Mouse (Mus musculus): ENCODE data around the gene Plxna4. TPM values are rescaled to one million over a fixed set of nuclear protein-coding genes. Genes with fewer than 3 reads are reported as not detected.

The Plxna4 gene
- polyA plus RNA-seq, 1 experiment from 2014 or later, result 10.6 TPM

DNA sequence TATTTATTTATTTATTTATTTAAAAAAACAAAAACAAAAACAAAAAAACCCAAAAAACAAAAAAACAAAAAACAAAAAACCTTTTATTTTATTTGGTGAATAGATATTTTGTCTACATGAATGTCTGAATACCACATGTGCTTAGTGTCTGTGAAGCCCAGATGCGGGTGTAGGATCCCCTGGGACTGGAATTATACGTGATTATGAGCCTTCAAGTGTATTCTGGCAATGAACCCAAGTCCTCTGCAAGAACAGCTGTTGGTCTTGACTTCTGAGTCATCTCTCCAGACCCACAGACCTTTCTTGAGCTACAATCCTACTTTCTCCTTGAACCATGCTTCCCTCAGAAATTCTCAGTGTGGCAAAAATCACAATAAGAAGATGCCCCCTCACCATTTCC lies 287.4 kb downstream of the Plxna4 start:
- Histone ChIP-seq H3K9me3 (ENCODE audit: control insufficient read depth, low read length) (no peaks in the 10 kb centered on the region), H3K4me1 (ENCODE audit: control insufficient read depth in 2 of 2, insufficient read depth in 2 of 2, low read length in 2 of 2) (no peaks in the 10 kb centered on the region), H3K27ac (replicated peaks in 1 of 2; ENCODE audit: control insufficient read depth in 1 of 2, insufficient read depth in 1 of 2, low read depth in 2 of 2, low read length in 2 of 2) (no peak overlapping the region), H3K4me2 (ENCODE audit: low read length) (no peak overlapping the region), H3K27me3 (ENCODE audit: control insufficient read depth, insufficient read depth, low read length) (no peaks in the 10 kb centered on the region), H3K4me3 (ENCODE audit: control insufficient read depth in 1 of 2, insufficient read depth in 1 of 2, low read depth in 1 of 2, low read length in 2 of 2) (no peak overlapping the region), H3K9ac (ENCODE audit: low read length) (no peak overlapping the region), H3K36me3 (ENCODE audit: control insufficient read depth, insufficient read depth, low read length) (no peaks in the 10 kb centered on the region)
- ATAC-seq (ENCODE audit: insufficient number of reproducible peaks, insufficient read depth, low FRiP score, low read depth), result no peak
- WGBS, result 77% methylated on average over 2 of the region's 2 CpGs

DNA sequence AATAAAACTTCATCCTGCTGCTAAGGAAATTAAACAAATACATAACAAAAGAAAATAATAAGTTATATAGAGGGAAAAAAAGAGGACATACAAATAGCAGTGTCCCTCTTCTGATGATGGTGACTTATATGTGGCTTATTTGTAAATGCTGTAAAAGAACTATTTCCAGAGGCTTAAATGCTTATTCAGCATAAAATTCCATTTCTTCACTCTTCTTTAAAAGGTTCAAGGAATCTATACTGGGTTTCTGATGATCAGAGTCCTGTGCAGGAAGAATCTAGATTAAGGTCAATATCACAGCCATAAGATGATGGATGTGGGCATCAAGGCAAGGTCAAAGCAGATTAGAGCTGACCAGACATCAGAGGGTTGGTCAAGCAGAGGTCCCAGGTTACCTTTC lies 306.5 kb downstream of the Plxna4 start:
- no peak overlapping the region for H3K27ac ChIP-seq (replicated peaks in 1 of 2; ENCODE audit: control insufficient read depth in 1 of 2, insufficient read depth in 1 of 2, low read depth in 2 of 2, low read length in 2 of 2)
- H3K27me3 ChIP-seq (ENCODE audit: control insufficient read depth, insufficient read depth, low read length), result no peaks in the 10 kb centered on the region
- H3K4me3 ChIP-seq (ENCODE audit: control insufficient read depth in 1 of 2, insufficient read depth in 1 of 2, low read depth in 1 of 2, low read length in 2 of 2), result no peak overlapping the region
- H3K9ac ChIP-seq (ENCODE audit: low read length), result no peak overlapping the region
- no peaks in the 10 kb centered on the region for H3K36me3 ChIP-seq (ENCODE audit: control insufficient read depth, insufficient read depth, low read length)
- no peak overlapping the region for H3K4me2 ChIP-seq (ENCODE audit: low read length)
- ATAC-seq (ENCODE audit: insufficient number of reproducible peaks, insufficient read depth, low FRiP score, low read depth), result no peak
- 0 out of 4 replicates have a peak, but pooled peaks cover 0 to 4% of the 10 kb centered on the region in 2 experiments for H3K4me1 ChIP-seq (ENCODE audit: control insufficient read depth in 2 of 2, insufficient read depth in 2 of 2, low read length in 2 of 2)
- no peaks in the 10 kb centered on the region for H3K9me3 ChIP-seq (ENCODE audit: control insufficient read depth, low read length)

DNA sequence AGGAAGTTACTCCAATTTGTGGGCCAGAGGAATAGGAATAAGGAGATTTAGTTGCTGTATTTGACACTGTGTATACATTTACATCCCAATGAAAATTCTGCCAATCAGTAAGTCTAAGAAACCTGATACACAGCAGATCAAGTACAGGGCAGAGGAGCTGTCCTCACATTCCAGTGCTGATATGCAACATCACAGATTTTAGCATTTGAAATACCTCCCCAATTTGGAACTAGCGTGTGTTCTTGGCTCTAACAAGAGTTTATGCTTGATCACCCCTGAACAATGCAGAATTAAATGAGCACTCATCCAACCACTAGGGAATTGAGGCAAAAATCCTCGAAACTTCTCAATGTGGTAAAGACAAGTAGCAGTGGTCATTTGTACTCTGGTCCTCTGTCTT lies 307.3 kb downstream of the Plxna4 start:
- Histone ChIP-seq H3K27me3 (ENCODE audit: control insufficient read depth, insufficient read depth, low read length) (no peaks in the 10 kb centered on the region), H3K4me2 (ENCODE audit: low read length) (no peak overlapping the region), H3K4me3 (ENCODE audit: control insufficient read depth in 1 of 2, insufficient read depth in 1 of 2, low read depth in 1 of 2, low read length in 2 of 2) (no peak overlapping the region), H3K27ac (replicated peaks in 1 of 2; ENCODE audit: control insufficient read depth in 1 of 2, insufficient read depth in 1 of 2, low read depth in 2 of 2, low read length in 2 of 2) (no peak overlapping the region), H3K36me3 (ENCODE audit: control insufficient read depth, insufficient read depth, low read length) (no peaks in the 10 kb centered on the region), H3K9ac (ENCODE audit: low read length) (no peak overlapping the region), H3K9me3 (ENCODE audit: control insufficient read depth, low read length) (no peaks in the 10 kb centered on the region), H3K4me1 (ENCODE audit: control insufficient read depth in 2 of 2, insufficient read depth in 2 of 2, low read length in 2 of 2) (0 out of 4 replicates have a peak, but pooled peaks cover 0 to 4% of the 10 kb centered on the region in 2 experiments)
- 55% methylated on average over 2 of the region's 2 CpGs for WGBS
- ATAC-seq (ENCODE audit: insufficient number of reproducible peaks, insufficient read depth, low FRiP score, low read depth), result no peak

DNA sequence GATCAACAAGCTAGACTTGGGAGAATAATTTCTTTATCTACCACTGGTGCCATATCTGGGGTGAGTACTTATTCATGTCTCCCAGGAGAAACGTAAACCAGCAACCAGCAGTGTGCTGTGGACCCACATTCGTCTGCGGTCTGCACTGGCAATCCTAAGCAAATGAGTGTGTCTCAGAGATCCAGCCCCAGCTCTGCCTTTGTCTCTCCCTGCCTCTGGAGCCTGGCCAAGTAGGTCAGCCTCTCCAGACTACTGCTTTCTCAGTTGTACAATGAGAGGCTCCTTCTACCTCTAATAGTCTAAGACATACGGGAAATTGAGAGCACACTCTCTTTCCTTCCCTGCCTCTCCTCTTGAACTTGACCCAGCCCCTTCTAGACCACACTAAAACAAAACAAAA lies 316.5 kb downstream of the Plxna4 start:
- Histone ChIP-seq H3K27ac (replicated peaks in 1 of 2; ENCODE audit: control insufficient read depth in 1 of 2, insufficient read depth in 1 of 2, low read depth in 2 of 2, low read length in 2 of 2) (no peak overlapping the region), H3K36me3 (ENCODE audit: control insufficient read depth, insufficient read depth, low read length) (no peaks in the 10 kb centered on the region), H3K9me3 (ENCODE audit: control insufficient read depth, low read length) (no peaks in the 10 kb centered on the region), H3K4me3 (ENCODE audit: control insufficient read depth in 1 of 2, insufficient read depth in 1 of 2, low read depth in 1 of 2, low read length in 2 of 2) (no peak overlapping the region), H3K4me1 (ENCODE audit: control insufficient read depth in 2 of 2, insufficient read depth in 2 of 2, low read length in 2 of 2) (no peaks in the 10 kb centered on the region), H3K9ac (ENCODE audit: low read length) (no peak overlapping the region), H3K4me2 (ENCODE audit: low read length) (no peak overlapping the region), H3K27me3 (ENCODE audit: control insufficient read depth, insufficient read depth, low read length) (no peaks in the 10 kb centered on the region)
- WGBS, result 54% methylated on average over 4 of the region's 4 CpGs
- ATAC-seq (ENCODE audit: insufficient number of reproducible peaks, insufficient read depth, low FRiP score, low read depth), result no peak

DNA sequence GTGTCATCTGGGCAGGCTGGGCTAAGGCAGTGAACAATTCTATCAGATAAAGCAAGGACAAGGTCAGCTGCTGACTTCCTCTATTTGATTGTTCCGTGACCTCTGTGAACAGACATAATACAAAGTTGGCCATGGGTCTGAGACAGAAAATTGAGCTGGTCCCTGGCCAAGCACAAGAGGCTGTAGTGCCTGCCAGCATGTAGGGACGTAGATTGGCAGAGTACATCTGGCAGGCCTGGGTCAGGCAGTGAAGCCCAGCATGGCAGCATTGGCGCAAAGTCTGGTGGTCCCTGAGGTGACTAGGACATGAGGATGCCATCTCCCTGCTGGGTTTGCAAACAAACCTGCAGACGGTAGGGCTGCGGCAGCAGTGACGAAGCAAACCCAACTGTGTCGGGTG lies 321.9 kb downstream of the Plxna4 start:
- no peak for ATAC-seq (ENCODE audit: insufficient number of reproducible peaks, insufficient read depth, low FRiP score, low read depth)
- 76% methylated on average over 7 of the region's 7 CpGs for WGBS
- Histone ChIP-seq H3K4me3 (ENCODE audit: control insufficient read depth in 1 of 2, insufficient read depth in 1 of 2, low read depth in 1 of 2, low read length in 2 of 2) (no peak overlapping the region), H3K4me2 (ENCODE audit: low read length) (no peak overlapping the region), H3K4me1 (ENCODE audit: control insufficient read depth in 2 of 2, insufficient read depth in 2 of 2, low read length in 2 of 2) (peaks cover 2 to 7% of the 10 kb centered on the region in 2 experiments; a peak in 3 of 4 replicates), H3K36me3 (ENCODE audit: control insufficient read depth, insufficient read depth, low read length) (no peaks in the 10 kb centered on the region), H3K9ac (ENCODE audit: low read length) (no peak overlapping the region), H3K27ac (replicated peaks in 1 of 2; ENCODE audit: control insufficient read depth in 1 of 2, insufficient read depth in 1 of 2, low read depth in 2 of 2, low read length in 2 of 2) (no peak overlapping the region), H3K27me3 (ENCODE audit: control insufficient read depth, insufficient read depth, low read length) (no peaks in the 10 kb centered on the region), H3K9me3 (ENCODE audit: control insufficient read depth, low read length) (no peaks in the 10 kb centered on the region)

DNA sequence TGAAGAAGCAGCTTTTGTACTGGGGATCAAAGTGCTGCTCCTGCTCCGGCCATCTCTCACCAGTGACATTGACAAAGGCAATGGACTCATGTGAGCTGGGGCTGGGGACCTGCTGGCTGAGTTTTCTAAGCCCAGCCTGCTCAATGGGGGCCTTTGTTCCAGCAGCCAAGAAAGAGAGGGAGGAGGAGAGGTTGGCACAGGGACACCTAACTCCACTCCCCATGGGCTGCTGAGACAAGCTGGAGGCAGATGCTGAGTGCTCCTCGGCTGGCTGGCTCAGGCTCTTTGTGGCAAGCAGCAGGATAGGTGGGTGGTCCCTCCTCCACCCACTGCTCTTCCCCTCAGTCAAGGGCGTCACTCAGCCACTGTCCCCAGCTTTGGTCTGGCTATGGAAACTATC lies 326.7 kb downstream of the Plxna4 start:
- no peak overlapping the region for H3K27ac ChIP-seq (replicated peaks in 1 of 2; ENCODE audit: control insufficient read depth in 1 of 2, insufficient read depth in 1 of 2, low read depth in 2 of 2, low read length in 2 of 2)
- no peaks in the 10 kb centered on the region for H3K27me3 ChIP-seq (ENCODE audit: control insufficient read depth, insufficient read depth, low read length)
- no peak overlapping the region for H3K9ac ChIP-seq (ENCODE audit: low read length)
- no peak overlapping the region for H3K4me2 ChIP-seq (ENCODE audit: low read length)
- ATAC-seq (ENCODE audit: insufficient number of reproducible peaks, insufficient read depth, low FRiP score, low read depth), result no peak
- 34% methylated on average over 3 of the region's 3 CpGs for WGBS
- H3K9me3 ChIP-seq (ENCODE audit: control insufficient read depth, low read length), result no peaks in the 10 kb centered on the region
- peaks cover 2 to 7% of the 10 kb centered on the region in 2 experiments; a peak in 3 of 4 replicates for H3K4me1 ChIP-seq (ENCODE audit: control insufficient read depth in 2 of 2, insufficient read depth in 2 of 2, low read length in 2 of 2)
- no peaks in the 10 kb centered on the region for H3K36me3 ChIP-seq (ENCODE audit: control insufficient read depth, insufficient read depth, low read length)
- H3K4me3 ChIP-seq (ENCODE audit: control insufficient read depth in 1 of 2, insufficient read depth in 1 of 2, low read depth in 1 of 2, low read length in 2 of 2), result no peak overlapping the region

DNA sequence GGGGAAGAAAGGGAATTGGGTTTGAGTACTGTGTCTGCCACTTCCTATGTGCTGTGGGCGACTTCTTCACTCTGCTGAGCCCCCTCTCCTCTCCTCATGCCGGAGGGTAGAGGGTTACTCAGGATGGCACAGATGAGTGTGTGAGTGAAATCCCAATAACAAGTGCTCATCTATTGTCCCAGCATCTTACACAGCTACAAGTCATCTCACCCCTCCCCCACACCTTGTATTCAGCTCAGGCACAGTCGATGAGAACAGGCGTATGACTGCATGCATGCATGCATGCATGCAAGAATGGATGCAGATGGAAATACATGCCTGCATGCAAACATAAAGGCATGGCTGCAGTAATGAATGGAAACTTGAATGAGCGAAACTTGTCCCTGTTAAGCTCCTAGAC lies 327.7 kb downstream of the Plxna4 start:
- Histone ChIP-seq H3K4me2 (ENCODE audit: low read length) (no peak overlapping the region), H3K36me3 (ENCODE audit: control insufficient read depth, insufficient read depth, low read length) (no peaks in the 10 kb centered on the region), H3K27me3 (ENCODE audit: control insufficient read depth, insufficient read depth, low read length) (no peaks in the 10 kb centered on the region), H3K4me3 (ENCODE audit: control insufficient read depth in 1 of 2, insufficient read depth in 1 of 2, low read depth in 1 of 2, low read length in 2 of 2) (no peak overlapping the region), H3K4me1 (ENCODE audit: control insufficient read depth in 2 of 2, insufficient read depth in 2 of 2, low read length in 2 of 2) (no peaks in the 10 kb centered on the region), H3K9ac (ENCODE audit: low read length) (no peak overlapping the region), H3K27ac (replicated peaks in 1 of 2; ENCODE audit: control insufficient read depth in 1 of 2, insufficient read depth in 1 of 2, low read depth in 2 of 2, low read length in 2 of 2) (no peak overlapping the region), H3K9me3 (ENCODE audit: control insufficient read depth, low read length) (no peaks in the 10 kb centered on the region)
- ATAC-seq (ENCODE audit: insufficient number of reproducible peaks, insufficient read depth, low FRiP score, low read depth), result no peak
- WGBS, result 90% methylated on average over 5 of the region's 5 CpGs

DNA sequence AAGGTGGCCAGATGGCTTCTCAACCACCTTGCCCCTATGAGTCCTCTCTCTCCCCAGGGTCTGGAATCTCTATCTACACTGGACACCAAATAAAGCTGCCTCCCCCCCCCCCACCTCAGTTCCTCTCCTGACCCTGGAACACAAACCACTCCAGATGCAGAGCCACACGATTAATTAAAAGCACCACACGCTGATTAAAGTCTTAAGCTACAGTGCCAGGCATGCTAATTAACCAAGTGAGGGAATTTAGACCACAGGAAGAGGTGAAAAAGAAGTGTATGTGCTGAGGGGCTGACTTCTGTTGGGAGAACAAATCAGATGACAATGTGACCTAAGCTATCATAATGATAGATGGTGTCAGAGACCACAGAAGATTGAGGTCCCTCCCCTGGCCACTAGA lies 332.8 kb downstream of the Plxna4 start:
- Histone ChIP-seq H3K36me3 (ENCODE audit: control insufficient read depth, insufficient read depth, low read length) (no peaks in the 10 kb centered on the region), H3K27ac (replicated peaks in 1 of 2; ENCODE audit: control insufficient read depth in 1 of 2, insufficient read depth in 1 of 2, low read depth in 2 of 2, low read length in 2 of 2) (no peak overlapping the region), H3K27me3 (ENCODE audit: control insufficient read depth, insufficient read depth, low read length) (no peaks in the 10 kb centered on the region), H3K4me2 (ENCODE audit: low read length) (no peak overlapping the region), H3K4me1 (ENCODE audit: control insufficient read depth in 2 of 2, insufficient read depth in 2 of 2, low read length in 2 of 2) (no peaks in the 10 kb centered on the region), H3K9ac (ENCODE audit: low read length) (no peak overlapping the region), H3K4me3 (ENCODE audit: control insufficient read depth in 1 of 2, insufficient read depth in 1 of 2, low read depth in 1 of 2, low read length in 2 of 2) (no peak overlapping the region), H3K9me3 (ENCODE audit: control insufficient read depth, low read length) (no peaks in the 10 kb centered on the region)
- WGBS, result 62% methylated on average over 2 of the region's 2 CpGs
- ATAC-seq (ENCODE audit: insufficient number of reproducible peaks, insufficient read depth, low FRiP score, low read depth), result no peak
